Mouse (Mus musculus): Measurements from ENCODE around the gene Vmn1r121.
"Not testable (repeated sequence)": the region's sequence is repeated elsewhere in the genome, so short reads cannot be mapped to it uniquely, and the experiment has no call there.

The Vmn1r121 gene

GRCm38 (mm10) chr7:21098413-21098812 is at the start of gene Vmn1r121:
Vmn1r121 (minus strand) TSS chr7:21098513.
- not testable (repeated sequence) for DNase-seq

GRCm38 (mm10) chr7:21134028-21134427 is 35.7 kb upstream of the Vmn1r121 start, which contains the start of gene Vmn1r122:
Vmn1r122 (minus strand) TSS chr7:21134128.
- DNase-seq: not testable (repeated sequence)

DNA sequence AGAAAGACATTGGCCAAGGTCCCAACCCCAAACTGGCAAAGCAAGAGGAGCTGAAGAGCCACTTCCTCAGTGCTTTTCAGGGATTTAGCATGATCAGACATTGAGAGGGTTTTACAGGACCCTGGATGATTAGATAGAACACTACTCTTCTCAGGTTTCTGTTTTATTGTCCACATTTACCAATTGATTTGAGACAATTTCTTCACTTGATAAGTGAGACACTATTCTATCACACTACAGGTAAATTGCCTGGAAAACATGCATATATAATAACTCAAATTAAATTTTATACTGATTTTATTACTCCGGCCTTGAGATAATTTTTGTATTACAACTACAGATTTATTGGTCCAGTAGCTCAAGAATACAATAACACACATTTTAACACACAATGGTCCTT is 44.6 kb downstream of the Vmn1r121 start, which contains the start of gene Vmn1r120:
Gene Vmn1r120 (minus strand): TSS at position 101 of the 400 bp plus-strand sequence.
- not testable (repeated sequence) for DNase-seq
